Mouse (Mus musculus) liver, postnatal 0 days (tissue): ENCODE measurements at regions not wholly inside any gene's neighbourhood (a gene's known extent, or its start where the extent isn't known, plus 50 kb on each side); places are given as distances from the start of the nearest gene placed in this dataset.

ENCODE experiments used
- CTCF ChIP-seq: sonication (generic); IDR thresholded peaks from 2 replicates; pipeline ENCODE4 v1.5.1; 2016; ENCODE audit warnings: antibody characterized with exemption, low read depth
- EP300 ChIP-seq: IDR thresholded peaks from 2 replicates; pipeline ENCODE4 v1.6.1; 2016; ENCODE audit warnings: antibody characterized with exemption, low read depth, mild to moderate bottlenecking

DNA sequence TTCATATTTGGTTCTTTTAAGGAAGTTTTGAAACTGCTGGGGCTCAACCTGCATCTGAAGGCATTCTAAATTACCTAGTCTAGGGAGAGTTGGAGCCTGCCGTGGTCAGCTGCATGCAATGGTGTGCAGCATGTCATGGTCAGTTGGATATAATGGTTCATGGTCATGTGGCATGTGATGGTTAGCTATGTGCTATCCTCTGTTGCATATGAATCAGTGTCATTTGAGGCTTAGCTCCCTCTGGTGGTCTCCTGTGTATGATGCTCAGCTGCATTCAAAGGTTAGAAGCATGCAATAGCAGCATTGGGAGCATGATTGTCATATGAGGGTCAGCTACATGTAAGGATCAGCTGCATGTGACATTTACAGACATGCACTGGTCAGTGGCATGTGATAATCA is 1894.0 kb upstream of the Lrrc6 start:
- peak; percentile 71 for TF ChIP-seq CTCF
- TF ChIP-seq EP300 = no peak
